Mouse (Mus musculus) olfactory bulb, adult 2 months (tissue): ENCODE data around the gene Pde6b.

ENCODE experiments used
- CTCF ChIP-seq: fragments of 200-500 bp; IDR thresholded peaks from 2 replicates; pipeline ENCODE4 v1.5.1; 2012; ENCODE audit warnings: low read depth, mild to moderate bottlenecking, low read length, moderate library complexity; ENCODE audit not compliant: insufficient read depth
- POLR2A ChIP-seq: fragments of 200-500 bp; IDR thresholded peaks from 2 replicates; pipeline ENCODE4 v1.6.1; 2012; ENCODE audit warnings: mild to moderate bottlenecking, low read depth, low read length, moderate library complexity; ENCODE audit not compliant: insufficient read depth

GRCm38 (mm10) chr5:108448785-108449668 is 60.8 kb downstream of the Pde6b start, which contains the start of gene Mfsd7a:
- TF ChIP-seq CTCF (no peak), POLR2A (no peak)
